Mouse (Mus musculus): Measurements from ENCODE around the gene Nr1d1.

Nr1d1 gene

DNA sequence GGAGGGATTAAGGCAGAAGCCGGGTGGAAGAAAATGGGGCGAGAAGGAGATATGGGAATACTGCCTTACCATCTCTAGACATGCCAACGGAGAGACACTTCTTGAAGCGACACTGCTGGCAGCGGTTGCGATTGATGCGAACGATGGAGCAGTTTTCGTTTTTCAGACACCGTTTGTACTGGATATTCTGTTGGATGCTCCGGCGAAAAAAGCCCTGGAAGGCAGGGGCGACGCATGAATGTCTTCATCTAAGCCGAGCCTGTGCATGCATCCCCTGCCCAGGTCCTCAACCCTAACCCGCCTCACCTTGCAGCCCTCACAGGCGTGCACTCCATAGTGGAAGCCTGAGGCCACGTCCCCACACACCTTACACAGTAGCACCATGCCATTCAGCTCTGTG is 4.0 kb downstream of the Nr1d1 start:
- no peak for DNase-seq (ENCODE audit: low read depth, low spot score)

DNA sequence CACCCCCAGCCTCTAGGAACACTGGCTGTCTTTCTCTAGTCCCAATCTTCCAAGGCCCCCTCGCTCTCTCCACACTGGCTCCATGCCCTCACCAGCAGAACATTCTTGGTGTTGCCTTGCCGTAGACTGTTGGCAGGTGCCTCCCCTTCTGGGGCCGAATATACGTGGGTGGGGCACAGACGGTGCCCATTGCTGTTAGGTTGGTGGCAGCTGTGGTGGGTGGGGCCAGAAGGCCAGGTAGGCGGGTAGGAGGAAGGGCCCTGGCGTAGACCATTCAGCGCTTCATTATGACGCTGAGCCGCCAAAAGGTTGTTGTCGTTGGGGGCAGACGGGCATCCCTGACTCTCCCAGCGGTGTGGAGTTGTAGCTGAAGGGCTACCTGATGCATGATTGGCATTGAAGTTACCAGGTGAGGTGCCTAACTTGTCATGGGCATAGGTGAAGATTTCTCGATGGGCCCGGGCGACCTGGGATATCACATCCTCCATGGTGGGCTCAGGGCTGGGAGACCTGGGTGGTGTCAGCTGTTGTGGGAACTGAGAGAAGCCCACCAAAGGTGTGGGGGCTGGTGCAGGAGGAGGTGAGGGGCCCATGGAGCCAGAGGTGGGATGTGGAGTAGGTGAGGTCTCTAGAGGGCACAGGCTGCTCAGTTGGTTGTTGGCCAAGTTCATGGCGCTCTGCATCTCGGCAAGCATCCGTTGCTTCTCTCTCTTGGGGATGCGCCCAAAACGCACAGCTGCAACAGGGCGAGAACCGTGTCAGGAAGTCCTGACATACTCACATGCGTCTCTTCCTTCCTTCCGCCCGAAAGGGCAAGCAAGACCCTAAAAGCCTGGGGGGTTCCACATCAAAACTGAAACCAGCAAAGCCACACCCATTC is 4.8 kb downstream of the Nr1d1 start:
- no peak for DNase-seq (ENCODE audit: low read depth, low spot score)

DNA sequence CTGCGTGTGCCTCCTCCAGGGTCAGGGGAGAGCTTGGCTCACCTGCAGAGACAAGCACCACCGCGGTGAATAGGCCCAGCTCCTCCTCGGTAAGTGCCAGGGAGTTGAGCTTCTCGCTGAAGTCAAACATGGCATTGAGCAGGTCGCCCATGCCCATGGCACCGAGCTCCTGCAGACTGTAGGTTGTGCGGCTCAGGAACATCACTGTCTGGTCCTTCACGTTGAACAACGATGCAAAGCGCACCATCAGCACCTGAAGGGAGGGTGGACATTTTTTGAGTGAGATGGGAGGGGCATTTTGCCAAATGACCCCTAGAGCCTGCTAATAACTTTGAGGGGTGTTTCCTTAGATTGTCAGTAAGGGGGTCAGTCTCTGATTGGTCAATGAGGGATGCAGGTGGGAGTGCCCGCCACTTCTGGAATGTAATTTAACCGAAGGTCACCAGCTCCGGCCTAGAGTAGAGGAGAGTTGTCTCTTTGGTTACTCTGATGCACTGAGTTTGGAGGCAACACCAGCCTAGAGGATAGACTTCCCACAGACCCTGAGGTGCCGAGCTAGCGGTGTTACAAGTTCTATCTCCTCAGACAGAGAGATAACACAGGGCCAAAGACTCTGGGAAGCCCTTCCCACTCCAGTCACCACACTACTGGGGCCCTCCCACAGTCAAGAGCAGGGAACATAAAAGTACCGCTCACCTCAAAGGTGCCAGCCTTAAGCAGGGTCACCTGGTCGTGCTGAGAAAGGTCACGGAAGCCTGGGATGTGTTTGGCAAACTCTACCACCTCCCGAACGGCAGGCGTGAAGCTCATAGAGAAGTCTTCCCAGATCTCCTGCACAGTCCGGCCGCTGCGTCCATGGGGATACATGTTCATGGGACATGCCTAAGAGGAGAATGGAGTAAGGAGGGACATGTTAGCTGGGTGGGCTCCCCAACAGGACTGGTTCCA is 5.9 kb downstream of the Nr1d1 start:
- no peak for DNase-seq (ENCODE audit: low read depth, low spot score)

DNA sequence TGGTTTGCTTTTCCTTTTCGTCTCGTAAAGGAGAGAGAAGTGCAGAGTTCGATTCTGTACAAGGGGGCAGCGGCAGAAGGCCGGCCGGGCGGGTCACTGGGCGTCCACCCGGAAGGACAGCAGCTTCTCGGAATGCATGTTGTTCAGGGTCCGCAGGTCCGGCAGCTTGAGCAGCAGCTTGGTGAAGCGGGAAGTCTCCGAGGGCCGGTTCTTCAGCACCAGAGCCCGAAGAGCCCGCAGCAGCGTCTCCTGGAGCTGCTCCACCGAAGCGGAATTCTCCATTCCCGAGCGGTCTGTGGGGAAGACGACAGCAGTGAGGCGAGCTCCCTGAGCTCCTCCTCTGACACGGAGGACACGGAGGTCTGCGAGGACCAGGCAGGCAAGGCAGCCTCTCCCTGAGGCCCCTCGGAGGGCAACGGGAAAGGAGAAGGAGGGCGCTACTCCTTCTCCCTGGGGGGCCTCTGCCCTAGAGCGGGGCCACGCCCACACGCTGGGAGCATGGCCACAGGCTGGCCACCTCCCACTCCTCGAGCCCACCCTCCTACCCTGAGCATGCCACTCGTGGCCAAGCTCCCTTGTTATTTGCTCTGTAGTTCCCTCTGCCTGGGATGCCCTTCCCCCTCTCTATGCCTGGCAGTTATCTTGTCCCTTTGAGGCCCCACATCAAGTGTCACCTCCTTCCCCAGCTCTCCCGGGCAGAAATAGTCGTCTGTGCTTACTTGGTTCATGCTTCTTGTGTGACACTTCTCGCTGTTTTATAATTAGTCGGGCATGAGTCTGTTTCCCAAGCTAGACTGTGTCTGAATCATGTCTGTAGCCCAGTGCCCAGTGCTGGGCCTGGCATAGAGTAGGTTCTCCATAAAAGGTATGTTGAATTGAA is 6.8 kb downstream of the Nr1d1 start:
- no peak for DNase-seq (ENCODE audit: low read depth, low spot score)

DNA sequence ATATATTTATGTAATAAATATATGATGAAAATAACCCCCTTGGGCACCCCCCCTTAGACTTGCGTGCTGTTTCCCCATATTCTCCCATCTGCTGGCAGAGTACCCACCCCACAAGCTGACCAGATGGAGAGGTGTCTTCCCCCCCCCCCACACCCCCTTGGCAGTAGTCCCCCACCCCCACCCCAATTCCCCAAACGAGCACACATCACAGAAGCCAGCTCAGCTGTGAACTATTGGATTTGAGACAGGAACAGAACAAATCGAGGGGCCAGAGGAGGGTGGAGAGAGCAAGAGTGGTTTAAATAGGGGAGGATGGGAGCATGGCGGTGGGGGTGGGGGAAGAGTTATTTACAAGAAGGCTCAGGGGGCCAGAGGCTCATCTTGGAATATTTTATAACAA is 7.4 kb downstream of the Nr1d1 start:
- DNase-seq (ENCODE audit: low read depth, low spot score) = no peak

DNA sequence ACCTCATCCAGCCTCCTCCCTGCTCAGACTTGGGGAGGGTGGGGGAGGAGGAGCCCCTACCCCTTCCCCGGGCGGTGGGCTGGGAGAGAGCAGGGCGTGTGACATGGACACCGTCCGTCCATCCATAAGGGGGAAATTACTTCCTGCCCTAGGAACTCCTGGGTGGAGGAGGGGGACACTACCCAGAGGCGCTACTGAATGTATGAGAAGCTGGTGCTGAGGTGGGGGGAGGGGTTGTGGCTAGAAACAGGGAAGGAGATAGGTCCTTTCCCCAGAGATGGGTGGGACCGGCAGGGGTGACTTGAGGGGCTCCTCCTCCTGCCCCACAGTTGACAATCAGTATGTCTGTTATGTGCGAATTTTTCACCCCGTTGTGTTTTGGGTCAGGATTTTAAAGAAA is 7.9 kb downstream of the Nr1d1 start:
- DNase-seq (ENCODE audit: low read depth, low spot score) = no peak

DNA sequence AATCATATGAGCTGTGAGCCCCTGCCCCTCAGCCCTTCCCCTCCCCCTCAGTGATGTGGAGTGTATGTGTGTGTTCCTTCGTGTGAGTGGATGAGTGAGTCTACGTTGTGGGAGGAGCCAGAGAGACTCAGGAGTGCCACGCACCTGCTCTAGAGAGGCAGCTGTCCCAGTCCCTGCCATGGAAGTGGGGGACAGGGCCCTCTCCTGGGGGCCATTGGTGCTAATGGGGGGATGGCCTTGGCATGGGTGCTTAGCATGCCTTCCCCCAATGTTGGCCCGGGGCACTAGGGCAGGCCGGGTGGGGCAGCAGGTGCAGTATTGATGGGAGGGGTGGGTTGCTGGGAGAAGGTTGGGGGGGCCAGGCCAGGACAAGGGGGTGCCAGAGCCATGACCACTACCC is 8.3 kb downstream of the Nr1d1 start:
- no peak for DNase-seq (ENCODE audit: low read depth, low spot score)

DNA sequence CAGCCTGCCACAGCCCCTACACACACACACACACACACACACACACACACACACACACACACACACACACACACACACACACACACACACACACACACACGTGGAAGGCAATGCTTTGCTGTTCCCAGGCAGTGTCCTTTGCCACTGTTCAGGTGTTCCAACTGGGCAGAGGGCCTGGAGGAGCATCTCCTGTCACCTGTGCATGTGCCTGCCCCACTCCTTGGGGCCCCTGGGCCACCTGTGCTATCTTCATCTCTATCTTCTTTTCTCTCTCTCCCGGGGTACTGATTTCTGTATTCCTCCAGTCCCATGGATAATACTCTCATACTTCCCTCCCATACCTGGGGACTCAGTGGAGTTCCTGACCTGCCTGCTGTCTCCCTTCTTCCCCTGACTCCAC is 8.8 kb downstream of the Nr1d1 start:
- DNase-seq (ENCODE audit: low read depth, low spot score) = no peak

DNA sequence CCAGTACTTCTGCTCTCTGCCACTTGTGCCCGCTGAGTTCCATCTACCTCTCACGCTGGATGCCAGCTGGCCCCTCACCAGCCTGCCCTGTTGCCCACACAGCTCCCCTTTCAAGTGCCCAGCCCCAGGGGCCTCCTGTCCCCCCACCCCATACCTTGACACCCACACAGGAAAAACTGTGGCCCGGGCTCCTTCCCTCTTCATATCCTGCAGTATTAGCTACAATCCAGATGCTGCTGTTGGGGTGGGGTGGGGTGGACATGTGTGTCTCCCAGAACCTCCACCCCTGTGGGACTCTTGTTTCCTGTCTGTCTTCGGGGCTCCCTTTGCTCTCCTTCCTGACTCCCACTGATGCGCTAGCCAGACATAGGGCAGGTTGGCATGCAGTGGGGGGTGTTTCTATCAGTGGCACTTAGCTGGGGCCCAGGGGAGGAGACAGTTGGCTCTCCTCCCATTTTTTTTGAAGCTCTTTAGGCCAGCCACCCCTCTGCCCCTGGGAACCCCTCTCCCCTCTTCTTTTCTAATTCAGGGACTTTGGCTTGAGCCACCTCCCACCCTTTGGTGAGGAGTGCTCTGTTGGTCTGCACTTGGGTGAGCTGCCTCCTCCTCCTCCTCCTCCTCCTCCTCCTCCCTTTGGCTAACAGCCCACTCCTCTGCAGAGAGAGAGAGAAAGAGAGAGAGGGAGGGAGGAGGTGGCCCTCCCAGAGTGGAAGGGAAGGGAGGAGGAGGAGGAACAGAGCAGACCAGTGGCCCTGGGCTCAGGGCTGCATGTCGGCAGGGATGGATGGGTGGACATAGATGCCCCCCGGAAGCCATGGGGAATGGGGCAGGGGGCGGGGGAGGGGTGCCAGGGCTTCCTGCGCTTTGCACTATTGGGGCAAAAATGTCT is 9.5 kb downstream of the Nr1d1 start:
- no peak for DNase-seq (ENCODE audit: low read depth, low spot score)

DNA sequence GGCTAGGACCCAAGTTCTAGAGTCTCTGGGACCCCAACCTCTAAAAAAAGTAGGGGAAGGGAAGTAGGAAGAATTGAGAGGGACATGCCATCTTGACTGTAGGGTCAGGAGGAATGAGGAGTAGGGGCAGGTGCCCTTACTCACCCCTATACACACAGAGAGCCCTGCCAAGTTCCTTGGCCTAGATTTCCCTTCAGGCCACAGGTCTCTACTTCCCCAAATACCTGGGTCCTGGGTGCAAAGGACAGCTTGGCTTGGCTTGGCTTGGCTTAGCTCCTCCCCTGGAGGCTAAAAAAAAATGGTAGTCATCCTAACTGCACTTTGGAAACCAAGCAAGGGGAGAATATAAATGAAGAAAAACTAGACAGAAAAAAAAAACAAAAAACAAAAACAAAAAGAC is 10.4 kb downstream of the Nr1d1 start:
- no peak for DNase-seq (ENCODE audit: low read depth, low spot score)

DNA sequence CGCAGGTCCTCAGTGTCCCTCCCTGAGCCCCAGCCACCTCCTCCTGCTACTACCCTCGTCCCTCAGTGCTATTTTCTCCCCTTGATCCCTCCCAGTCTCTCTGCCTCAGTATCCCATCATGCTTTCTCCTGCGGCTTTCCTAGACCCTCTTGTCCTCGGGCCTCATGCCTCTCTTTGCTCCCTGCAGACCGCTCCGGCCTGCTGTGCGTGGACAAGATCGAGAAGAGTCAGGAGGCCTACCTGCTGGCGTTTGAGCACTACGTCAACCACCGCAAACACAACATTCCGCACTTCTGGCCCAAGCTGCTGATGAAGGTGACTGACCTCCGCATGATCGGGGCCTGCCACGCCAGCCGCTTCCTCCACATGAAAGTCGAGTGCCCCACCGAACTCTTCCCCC is 11.0 kb downstream of the Nr1d1 start:
- DNase-seq (ENCODE audit: low read depth, low spot score) = no peak

DNA sequence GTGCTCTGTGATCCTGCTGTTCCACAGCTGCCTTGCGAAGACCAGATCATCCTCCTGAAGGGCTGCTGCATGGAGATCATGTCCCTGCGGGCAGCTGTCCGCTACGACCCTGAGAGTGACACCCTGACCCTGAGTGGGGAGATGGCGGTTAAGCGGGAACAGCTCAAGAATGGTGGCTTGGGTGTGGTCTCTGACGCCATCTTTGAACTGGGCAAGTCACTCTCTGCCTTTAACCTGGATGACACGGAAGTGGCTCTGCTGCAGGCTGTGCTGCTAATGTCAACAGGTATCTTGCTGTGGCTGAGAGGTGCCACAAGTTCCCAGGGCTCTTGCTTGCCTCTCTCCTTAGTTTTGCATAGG is 11.7 kb downstream of the Nr1d1 start:
- no peak for DNase-seq (ENCODE audit: low read depth, low spot score)

DNA sequence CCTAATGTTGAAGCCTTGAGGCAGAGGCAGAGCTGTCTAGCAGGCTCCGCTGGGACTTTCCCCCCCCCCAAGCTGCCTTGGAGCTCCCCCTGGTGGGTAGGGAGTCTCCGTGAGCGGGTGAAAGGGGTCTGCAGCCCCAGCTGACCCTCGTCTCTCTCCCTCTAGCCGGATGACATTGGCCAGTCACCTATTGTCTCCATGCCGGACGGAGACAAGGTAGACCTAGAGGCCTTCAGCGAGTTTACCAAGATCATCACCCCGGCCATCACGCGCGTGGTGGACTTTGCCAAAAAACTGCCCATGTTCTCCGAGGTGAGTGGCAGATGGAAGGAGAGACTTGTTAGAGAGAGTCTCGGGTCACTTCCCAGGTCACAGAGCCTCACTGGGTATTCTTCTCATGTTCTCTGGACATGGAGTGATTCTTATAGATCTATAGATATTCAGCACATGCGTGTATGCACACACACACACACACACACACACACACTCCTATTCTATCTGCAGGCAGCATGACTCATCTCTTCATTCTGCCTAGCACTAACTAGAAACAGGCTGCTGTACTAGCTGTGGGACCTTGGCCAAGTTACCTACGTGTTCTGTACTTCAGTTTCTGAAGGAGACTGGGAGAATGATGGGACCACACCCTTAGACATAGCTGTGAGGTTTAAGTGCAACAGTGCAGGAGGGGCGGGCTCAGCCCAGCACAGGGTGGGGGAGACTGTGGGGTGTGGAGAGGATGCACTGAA is 12.2 kb downstream of the Nr1d1 start:
- DNase-seq (ENCODE audit: low read depth, low spot score) = peak; percentile 53

DNA sequence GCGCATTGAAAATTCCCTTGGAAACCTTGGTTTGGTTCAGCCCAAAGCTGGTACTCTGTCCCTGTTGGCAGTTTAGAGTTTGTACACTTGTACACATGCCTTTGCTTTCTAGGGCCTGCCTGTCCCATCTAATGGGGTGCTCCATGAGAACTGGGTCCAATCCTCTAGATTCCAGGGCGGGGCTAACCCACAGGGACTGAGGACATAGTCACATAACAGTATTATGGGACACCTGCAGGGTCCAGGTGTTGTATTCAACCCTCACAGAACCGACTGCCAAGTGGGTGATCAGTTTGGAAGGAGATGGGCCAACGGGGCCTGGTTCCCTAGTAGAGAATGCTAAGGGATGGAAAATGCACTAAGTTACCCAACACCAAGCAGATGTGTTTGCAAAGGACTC is 13.2 kb downstream of the Nr1d1 start:
- no peak for DNase-seq (ENCODE audit: low read depth, low spot score)

DNA sequence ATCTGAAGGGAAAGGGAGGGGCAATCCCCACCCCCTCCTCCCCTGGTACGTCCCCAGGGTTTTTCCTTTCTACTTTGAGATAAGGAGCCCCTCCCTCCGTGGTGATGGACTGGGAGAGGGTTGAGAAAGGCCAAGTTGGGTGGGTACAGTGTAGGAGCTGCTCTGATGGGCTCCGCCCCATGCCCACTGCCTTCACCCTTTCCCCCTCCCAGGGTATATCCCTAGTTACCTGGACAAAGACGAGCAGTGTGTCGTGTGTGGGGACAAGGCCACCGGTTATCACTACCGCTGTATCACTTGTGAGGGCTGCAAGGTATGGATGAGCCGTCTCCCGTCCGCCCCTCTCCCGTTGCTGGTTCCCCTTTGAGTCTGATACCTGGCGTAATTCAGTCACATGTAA is 18.4 kb downstream of the Nr1d1 start:
- DNase-seq (ENCODE audit: low read depth, low spot score) = no peak

DNA sequence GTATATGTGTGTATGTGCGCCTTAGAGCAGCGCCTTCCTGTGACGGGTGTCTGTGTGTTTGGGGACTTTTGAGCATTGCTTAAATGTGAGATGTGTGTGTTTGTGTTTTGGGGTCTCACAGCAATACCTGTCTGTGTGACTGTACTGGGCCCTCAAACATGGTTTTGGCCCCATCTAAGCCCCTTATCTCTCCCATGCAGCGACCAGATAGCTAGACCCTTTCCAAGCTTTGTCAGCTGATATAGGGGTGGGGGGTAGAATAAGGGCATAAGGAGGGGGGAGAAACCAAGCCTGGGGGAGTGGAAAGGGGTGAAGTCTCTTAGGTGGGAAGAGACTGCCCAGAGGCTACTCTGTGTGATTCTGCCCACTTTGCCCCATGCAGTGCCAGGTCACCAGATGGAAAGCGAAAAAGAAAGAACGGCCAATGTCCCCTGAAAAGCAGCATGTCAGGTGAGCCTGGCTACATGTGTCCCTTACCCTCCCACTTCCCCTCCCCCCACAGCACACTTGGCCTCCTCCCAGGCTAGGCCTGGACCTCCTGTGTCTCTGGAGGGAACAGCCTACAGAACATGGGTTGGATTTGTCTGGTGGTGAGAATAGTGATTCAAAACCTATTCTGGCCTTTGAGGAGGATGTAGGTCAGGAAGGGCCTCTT is 19.3 kb downstream of the Nr1d1 start:
- no peak for DNase-seq (ENCODE audit: low read depth, low spot score)

DNA sequence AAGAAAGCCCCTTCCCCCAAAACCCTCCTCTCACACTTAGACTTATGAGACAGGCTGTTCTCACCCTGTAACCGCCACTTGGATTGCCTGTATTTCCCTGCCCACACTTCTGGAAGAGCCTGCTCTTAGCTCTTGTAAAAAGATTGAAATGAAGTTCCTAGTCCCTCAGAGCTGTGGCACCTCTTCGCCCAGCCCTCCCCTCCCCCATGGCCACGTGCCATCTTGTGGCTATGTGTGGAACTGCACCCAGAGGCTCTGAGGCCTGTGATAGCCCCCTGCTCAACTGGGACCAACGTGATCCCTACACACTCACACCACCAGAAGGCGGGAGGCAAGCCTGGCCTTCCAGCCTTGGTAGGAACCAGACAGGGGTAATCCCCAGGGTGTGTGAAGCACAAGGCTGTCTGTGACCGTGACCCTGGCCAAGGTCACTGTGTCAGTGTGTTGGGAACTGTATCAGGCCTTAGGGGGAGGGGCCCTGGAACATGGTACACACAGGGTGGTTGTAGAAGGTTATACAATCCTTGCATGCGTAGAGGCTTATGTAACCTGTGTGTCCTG is 20.4 kb downstream of the Nr1d1 start:
- peak; percentile 83 for DNase-seq (ENCODE audit: low read depth, low spot score)

DNA sequence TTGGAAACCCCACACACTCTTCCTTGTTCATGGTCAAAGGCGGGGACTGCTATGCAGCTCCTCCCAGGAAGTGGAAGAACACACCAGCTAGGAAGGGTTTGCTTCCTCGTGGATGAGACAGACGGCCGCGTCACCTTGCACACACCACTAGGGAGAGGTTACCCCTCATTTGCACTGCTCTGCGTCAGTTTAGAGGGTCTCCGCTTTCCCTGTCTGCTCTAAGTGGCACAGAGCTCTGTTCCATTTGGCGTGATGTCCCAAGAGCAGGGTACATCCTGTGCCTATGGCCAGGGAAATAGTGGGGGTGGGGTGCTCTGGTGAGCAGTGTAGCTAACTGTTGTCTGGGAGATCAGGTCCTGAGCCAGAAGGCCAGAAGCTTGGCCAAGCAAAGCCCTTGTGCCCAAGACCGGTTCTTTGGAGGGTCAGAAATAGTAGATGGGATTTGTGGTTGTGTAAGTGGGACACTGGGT is 20.9 kb downstream of the Nr1d1 start:
- DNase-seq (ENCODE audit: low read depth, low spot score) = no peak

DNA sequence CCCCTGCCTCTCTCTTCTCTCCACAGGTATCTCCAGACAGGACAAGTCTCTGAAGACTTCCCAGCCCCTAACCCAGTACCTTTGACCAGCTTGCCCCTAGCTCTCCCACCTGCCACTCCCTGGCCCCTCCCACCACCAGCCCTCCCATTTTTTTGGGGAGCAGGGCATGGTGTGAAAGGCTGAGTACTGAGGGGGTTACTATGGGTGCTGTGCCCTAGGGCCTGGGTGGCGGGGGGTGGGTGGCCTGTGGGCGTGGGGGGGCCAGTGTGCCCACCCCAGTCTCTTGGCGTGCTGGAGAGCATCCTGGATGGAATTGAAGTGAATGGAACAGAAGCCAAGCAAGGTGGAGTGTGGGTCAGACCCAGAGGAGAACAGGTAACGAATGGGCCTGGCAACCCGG is 21.9 kb downstream of the Nr1d1 start:
- DNase-seq (ENCODE audit: low read depth, low spot score) = no peak
